Mouse (Mus musculus) heart, adult 2 months (tissue): ENCODE measurements around the gene Anks1.

ENCODE experiments used
- CTCF ChIP-seq: fragments of 200-600 bp; IDR thresholded peaks from 2 replicates; pipeline ENCODE4 v1.8.1; 2022; ENCODE audit warnings: antibody characterized with exemption, mild to moderate bottlenecking, moderate library complexity
- EP300 ChIP-seq: fragments of 200-500 bp; IDR thresholded peaks from 2 replicates; pipeline ENCODE4 v1.6.1; 2011; ENCODE audit warnings: low read depth, low read length, control low read depth; ENCODE audit not compliant: insufficient read depth
- POLR2A ChIP-seq: fragments of 200-500 bp; IDR thresholded peaks from 2 replicates; pipeline ENCODE4 v1.6.1; 2011; ENCODE audit warnings: mild to moderate bottlenecking, low read depth, low read length, control low read depth; ENCODE audit not compliant: insufficient read depth

- TF ChIP-seq CTCF = no peak
- no peak for TF ChIP-seq POLR2A
- TF ChIP-seq EP300 = no peak
These were observed 192.8 kb downstream of the Anks1 start for GRCm38 (mm10) chr17:28101902-28102319.
